Mouse (Mus musculus): Measurements from ENCODE around the gene Mars. TPM values are rescaled to one million over a fixed set of nuclear protein-coding genes. Genes with fewer than 3 reads are reported as not detected.

Gene Mars
- polyA plus RNA-seq, 1 experiment from 2014 or later = 104 TPM

DNA sequence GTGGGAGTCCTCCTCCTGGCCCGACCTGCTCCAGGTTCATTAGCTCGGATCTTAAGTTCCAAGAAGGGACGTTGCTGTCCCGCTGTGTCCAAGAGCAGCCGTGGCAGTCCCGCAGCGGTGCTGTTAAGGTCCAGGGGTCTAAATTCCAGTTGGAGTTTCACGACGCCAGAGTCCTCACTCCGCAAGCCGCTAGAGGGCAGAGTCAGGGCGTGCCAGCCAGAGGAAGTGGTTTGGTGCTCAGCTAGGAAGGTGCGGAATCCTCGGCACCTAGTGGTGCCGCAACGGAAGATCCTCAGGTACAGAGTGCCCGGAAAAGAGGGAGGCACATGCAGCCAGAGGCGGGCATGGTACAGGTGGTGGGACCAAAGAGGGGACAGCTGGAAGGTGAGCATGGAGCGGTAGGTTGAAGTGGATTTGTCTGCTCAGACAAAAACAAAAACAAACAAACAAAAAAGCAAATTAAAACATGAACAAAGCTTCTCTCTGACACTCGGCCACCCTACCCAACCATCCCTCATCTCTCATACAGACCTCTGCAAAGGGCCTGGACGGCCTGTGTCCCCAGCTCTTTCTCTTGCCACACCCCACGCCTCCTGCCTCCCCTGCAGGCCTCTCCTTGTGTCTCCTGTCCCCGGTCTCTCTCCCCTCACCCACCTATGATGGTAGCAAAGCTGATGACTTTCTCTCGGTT is 39.2 kb upstream of the Mars start:
- Histone ChIP-seq H3K27ac (ENCODE audit: low read depth, low read length) (no peak overlapping the region), H3K9me3 (replicated peaks; ENCODE audit: control insufficient read depth, low read length) (no peaks in the 10 kb centered on the region), H3K27me3 (ENCODE audit: control insufficient read depth, insufficient read depth, low read length) (peaks cover 11% of the 10 kb centered on the region), H3K4me3 (ENCODE audit: low read depth, low read length) (peak overlapping the region; percentile 18; the same call in 1 of the 2 replicates), H3K4me2 (peak overlapping the region; percentile 65), H3K36me3 (ENCODE audit: control insufficient read depth, insufficient read depth, low read length) (no peaks in the 10 kb centered on the region), H3K4me1 (ENCODE audit: control insufficient read depth, insufficient read depth, low read length) (no peaks in the 10 kb centered on the region), H3K9ac (ENCODE audit: low read depth, low read length) (peak overlapping the region; percentile 59; the same call in 1 of the 2 replicates)
- WGBS (ENCODE audit: insufficient replicate concordance) = 12% methylated on average over 24 of the region's 24 CpGs
- peak; percentile 70 for ATAC-seq (replicated peaks; ENCODE audit: insufficient number of reproducible peaks, low FRiP score, low TSS enrichment)

DNA sequence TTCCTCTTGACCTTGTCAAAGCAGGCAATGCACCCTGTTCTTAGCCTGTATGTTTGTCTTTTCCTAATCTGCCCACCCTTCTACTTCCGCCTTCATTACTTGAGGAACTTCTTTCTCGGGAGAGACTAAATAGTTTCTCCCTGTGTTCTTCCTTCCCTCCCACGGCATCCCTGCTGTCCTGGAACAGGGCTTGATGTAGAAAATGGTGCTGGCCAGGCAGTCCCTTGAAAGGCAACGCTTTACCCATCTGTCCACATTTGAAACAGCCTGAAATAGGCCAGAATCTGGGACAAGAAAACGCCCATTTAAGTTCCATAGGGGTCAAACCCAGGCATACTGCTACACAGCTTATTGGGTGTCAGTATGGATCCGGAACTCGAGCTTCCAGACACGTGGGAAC is 38.2 kb upstream of the Mars start:
- Histone ChIP-seq H3K36me3 (ENCODE audit: control insufficient read depth, insufficient read depth, low read length) (no peaks in the 10 kb centered on the region), H3K4me1 (ENCODE audit: control insufficient read depth, insufficient read depth, low read length) (no peaks in the 10 kb centered on the region), H3K9me3 (replicated peaks; ENCODE audit: control insufficient read depth, low read length) (no peaks in the 10 kb centered on the region), H3K27me3 (ENCODE audit: control insufficient read depth, insufficient read depth, low read length) (peaks cover 11% of the 10 kb centered on the region), H3K9ac (ENCODE audit: low read depth, low read length) (no peak overlapping the region), H3K27ac (ENCODE audit: low read depth, low read length) (no peak overlapping the region), H3K4me3 (ENCODE audit: low read depth, low read length) (no peak overlapping the region), H3K4me2 (no peak overlapping the region)
- ATAC-seq (replicated peaks; ENCODE audit: insufficient number of reproducible peaks, low FRiP score, low TSS enrichment) = no peak
- 67% methylated on average over 8 of the region's 8 CpGs for WGBS (ENCODE audit: insufficient replicate concordance)

DNA sequence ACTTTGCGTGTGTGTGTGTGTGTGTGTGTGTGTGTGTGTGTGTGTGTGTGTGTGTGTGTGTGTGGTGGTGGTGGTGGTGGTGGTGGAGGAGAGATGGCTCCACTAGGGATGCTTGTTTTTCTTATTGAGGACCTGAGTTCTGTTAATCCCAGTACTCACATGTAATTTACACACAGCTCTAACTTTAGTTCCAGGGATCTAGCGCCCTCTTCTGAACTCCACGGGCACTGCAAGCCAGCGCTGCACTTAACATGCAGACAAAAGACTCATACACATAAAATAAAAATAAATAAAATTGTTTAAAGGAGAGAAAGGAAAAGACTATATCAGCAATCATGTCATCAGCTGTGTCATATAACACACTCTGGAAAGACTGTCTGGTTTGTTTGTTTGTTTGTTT is 37.4 kb upstream of the Mars start:
- no peaks in the 10 kb centered on the region for H3K4me1 ChIP-seq (ENCODE audit: control insufficient read depth, insufficient read depth, low read length)

DNA sequence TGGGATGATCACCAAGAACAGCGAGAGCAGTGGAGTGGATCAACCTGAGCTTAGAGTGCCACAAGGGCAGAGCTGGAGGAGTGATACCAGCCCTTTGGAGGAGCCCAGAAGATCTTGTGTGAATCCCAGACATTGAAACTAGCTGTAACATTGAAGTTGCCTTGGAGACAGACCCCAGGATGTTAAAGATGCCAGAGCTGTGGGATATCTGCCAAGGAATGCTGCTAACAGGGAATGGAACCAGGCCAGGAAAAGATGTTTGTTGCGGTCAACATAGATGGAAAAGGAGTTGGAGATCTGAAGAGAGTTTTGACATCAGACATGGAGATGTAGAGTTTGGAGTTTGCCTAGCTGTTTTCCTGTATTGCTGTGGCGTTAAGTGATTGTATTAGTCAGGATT is 34.6 kb upstream of the Mars start:
- Histone ChIP-seq H3K27ac (ENCODE audit: low read depth, low read length) (no peak overlapping the region), H3K27me3 (ENCODE audit: control insufficient read depth, insufficient read depth, low read length) (peaks cover 11% of the 10 kb centered on the region), H3K9me3 (replicated peaks; ENCODE audit: control insufficient read depth, low read length) (no peaks in the 10 kb centered on the region), H3K4me2 (no peak overlapping the region), H3K9ac (ENCODE audit: low read depth, low read length) (no peak overlapping the region), H3K4me1 (ENCODE audit: control insufficient read depth, insufficient read depth, low read length) (peaks cover 6% of the 10 kb centered on the region; the same call in 1 of the 2 replicates), H3K36me3 (ENCODE audit: control insufficient read depth, insufficient read depth, low read length) (no peaks in the 10 kb centered on the region), H3K4me3 (ENCODE audit: low read depth, low read length) (no peak overlapping the region)
- 82% methylated on average over 3 of the region's 3 CpGs for WGBS (ENCODE audit: insufficient replicate concordance)
- ATAC-seq (replicated peaks; ENCODE audit: insufficient number of reproducible peaks, low FRiP score, low TSS enrichment) = no peak

More for the DNA sequence above, 37.4 kb upstream of the Mars start:
- H3K4me2 ChIP-seq = no peak overlapping the region
- no peak overlapping the region for H3K4me3 ChIP-seq (ENCODE audit: low read depth, low read length)
- H3K27me3 ChIP-seq (ENCODE audit: control insufficient read depth, insufficient read depth, low read length) = peaks cover 9% of the 10 kb centered on the region; the same call in 1 of the 2 replicates
- no peaks in the 10 kb centered on the region for H3K9me3 ChIP-seq (replicated peaks; ENCODE audit: control insufficient read depth, low read length)
- no peak overlapping the region for H3K27ac ChIP-seq (ENCODE audit: low read depth, low read length)
- no peak overlapping the region for H3K9ac ChIP-seq (ENCODE audit: low read depth, low read length)
- H3K36me3 ChIP-seq (ENCODE audit: control insufficient read depth, insufficient read depth, low read length) = no peaks in the 10 kb centered on the region
- 69% methylated on average over 4 of the region's 4 CpGs for WGBS (ENCODE audit: insufficient replicate concordance)
- no peak for ATAC-seq (replicated peaks; ENCODE audit: insufficient number of reproducible peaks, low FRiP score, low TSS enrichment)

DNA sequence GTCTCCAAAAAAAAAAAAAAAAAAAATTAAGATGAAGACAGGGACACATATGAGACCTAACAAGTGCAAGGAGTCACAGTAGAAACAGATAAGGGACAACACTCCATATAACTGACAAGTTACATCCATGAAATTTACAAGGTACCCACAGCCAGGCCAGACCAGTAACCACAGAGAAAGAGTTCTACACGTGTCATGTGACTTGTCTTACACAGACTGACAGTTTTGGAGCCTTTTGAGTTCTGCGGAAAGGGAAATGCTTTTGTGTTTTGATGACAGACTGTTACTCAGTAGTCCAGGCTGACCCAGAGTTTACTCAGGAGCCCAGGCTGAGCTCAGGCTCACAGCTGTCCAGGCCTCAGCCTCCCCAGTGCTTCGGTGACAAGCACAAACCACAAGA is 31.4 kb upstream of the Mars start:
- WGBS (ENCODE audit: insufficient replicate concordance) = 69% methylated on average over 3 of the region's 3 CpGs
- H3K9me3 ChIP-seq (replicated peaks; ENCODE audit: control insufficient read depth, low read length) = no peaks in the 10 kb centered on the region
- ATAC-seq (replicated peaks; ENCODE audit: insufficient number of reproducible peaks, low FRiP score, low TSS enrichment) = no peak
- H3K4me2 ChIP-seq = no peak overlapping the region
- H3K27me3 ChIP-seq (ENCODE audit: control insufficient read depth, insufficient read depth, low read length) = peaks cover 22% of the 10 kb centered on the region
- no peak overlapping the region for H3K9ac ChIP-seq (ENCODE audit: low read depth, low read length)
- H3K4me1 ChIP-seq (ENCODE audit: control insufficient read depth, insufficient read depth, low read length) = peaks cover 21% of the 10 kb centered on the region
- no peak overlapping the region for H3K4me3 ChIP-seq (ENCODE audit: low read depth, low read length)
- no peaks in the 10 kb centered on the region for H3K36me3 ChIP-seq (ENCODE audit: control insufficient read depth, insufficient read depth, low read length)
- no peak overlapping the region for H3K27ac ChIP-seq (ENCODE audit: low read depth, low read length)

DNA sequence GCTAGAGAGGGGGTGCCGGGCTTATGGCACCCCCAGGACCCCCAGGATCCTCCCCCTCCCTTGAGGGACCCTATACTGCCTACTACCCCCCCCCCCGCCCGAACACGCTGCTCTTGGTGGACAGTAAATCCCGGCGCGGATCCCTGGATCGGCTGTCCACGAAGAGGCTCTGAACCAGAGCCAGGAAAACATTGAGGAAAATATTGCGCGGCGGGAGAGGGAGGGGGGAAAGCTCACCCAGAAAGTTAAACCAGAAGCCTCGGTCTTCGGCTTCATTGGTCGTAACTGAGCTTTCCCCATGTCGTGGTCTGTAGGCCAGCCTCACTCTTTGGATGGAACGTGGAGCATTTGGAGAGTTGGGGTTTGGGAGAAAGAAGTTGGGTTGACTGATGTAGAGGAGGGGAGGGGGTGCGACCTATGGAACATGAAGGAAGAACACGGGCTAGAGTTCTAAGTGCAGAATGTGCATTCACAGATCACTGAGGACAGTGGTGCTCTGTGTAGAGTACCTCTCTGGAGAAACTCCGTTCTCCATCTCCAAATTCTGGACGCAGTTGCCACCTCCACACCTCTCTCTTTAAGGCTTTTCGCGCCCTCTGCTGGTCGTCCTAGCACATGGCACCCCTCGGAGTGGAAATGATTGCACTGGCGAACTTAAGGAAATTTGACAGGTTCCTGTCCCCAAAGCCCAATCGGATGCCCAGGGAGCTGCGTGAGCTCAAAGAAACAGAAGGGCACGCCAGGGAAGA is 30.5 kb upstream of the Mars start, which contains the start of gene Gli1:
TSS of gene Gli1 (minus strand) at position 84 of the 749 bp plus-strand sequence.
- Histone ChIP-seq H3K4me3 (ENCODE audit: low read depth, low read length) (peak within 1 kb of the TSS; percentile 49), H3K4me2 (peak within 1 kb of the TSS; percentile 93), H3K27me3 (ENCODE audit: control insufficient read depth, insufficient read depth, low read length) (peaks cover 22% of the 10 kb centered on the region), H3K4me1 (ENCODE audit: control insufficient read depth, insufficient read depth, low read length) (peaks cover 21% of the 10 kb centered on the region), H3K9ac (ENCODE audit: low read depth, low read length) (peak within 1 kb of the TSS; percentile 16; the same call in 1 of the 2 replicates), H3K9me3 (replicated peaks; ENCODE audit: control insufficient read depth, low read length) (no peaks in the 10 kb centered on the region), H3K36me3 (ENCODE audit: control insufficient read depth, insufficient read depth, low read length) (no peaks in the 10 kb centered on the region), H3K27ac (ENCODE audit: low read depth, low read length) (peak within 1 kb of the TSS; percentile 15; the same call in 1 of the 2 replicates)
- no peak; the same call in 1 of the 2 replicates for ATAC-seq (replicated peaks; ENCODE audit: insufficient number of reproducible peaks, low FRiP score, low TSS enrichment)
- WGBS (ENCODE audit: insufficient replicate concordance) = under 1% methylated on average over 29 of the region's 29 CpGs

DNA sequence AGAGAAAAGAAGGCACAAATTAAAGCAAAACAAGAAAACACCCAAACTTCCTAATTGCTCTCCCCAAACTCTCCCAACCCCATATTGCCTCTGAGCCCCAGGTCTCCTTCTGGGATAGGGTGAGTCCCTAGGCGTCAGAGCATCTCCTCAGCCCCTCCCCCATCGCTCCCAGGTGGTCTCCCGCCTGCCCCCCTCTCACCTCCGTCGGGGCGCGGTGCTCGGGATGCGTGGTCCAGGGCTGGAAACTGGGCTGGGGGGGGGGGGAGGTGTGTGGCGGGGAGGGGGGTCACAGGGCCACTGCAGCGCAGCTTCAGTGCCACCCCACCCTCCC is 29.7 kb upstream of the Mars start:
- no peak overlapping the region for H3K9ac ChIP-seq (ENCODE audit: low read depth, low read length)
- H3K27ac ChIP-seq (ENCODE audit: low read depth, low read length) = peak overlapping the region; percentile 15; the same call in 1 of the 2 replicates
- peaks cover 22% of the 10 kb centered on the region for H3K27me3 ChIP-seq (ENCODE audit: control insufficient read depth, insufficient read depth, low read length)
- 0% methylated on average over 9 of the region's 11 CpGs for WGBS (ENCODE audit: insufficient replicate concordance)
- ATAC-seq (replicated peaks; ENCODE audit: insufficient number of reproducible peaks, low FRiP score, low TSS enrichment) = no peak
- no peaks in the 10 kb centered on the region for H3K36me3 ChIP-seq (ENCODE audit: control insufficient read depth, insufficient read depth, low read length)
- H3K4me2 ChIP-seq = peak overlapping the region; percentile 93
- peaks cover 21% of the 10 kb centered on the region for H3K4me1 ChIP-seq (ENCODE audit: control insufficient read depth, insufficient read depth, low read length)
- peak overlapping the region; percentile 49 for H3K4me3 ChIP-seq (ENCODE audit: low read depth, low read length)
- H3K9me3 ChIP-seq (replicated peaks; ENCODE audit: control insufficient read depth, low read length) = no peaks in the 10 kb centered on the region

DNA sequence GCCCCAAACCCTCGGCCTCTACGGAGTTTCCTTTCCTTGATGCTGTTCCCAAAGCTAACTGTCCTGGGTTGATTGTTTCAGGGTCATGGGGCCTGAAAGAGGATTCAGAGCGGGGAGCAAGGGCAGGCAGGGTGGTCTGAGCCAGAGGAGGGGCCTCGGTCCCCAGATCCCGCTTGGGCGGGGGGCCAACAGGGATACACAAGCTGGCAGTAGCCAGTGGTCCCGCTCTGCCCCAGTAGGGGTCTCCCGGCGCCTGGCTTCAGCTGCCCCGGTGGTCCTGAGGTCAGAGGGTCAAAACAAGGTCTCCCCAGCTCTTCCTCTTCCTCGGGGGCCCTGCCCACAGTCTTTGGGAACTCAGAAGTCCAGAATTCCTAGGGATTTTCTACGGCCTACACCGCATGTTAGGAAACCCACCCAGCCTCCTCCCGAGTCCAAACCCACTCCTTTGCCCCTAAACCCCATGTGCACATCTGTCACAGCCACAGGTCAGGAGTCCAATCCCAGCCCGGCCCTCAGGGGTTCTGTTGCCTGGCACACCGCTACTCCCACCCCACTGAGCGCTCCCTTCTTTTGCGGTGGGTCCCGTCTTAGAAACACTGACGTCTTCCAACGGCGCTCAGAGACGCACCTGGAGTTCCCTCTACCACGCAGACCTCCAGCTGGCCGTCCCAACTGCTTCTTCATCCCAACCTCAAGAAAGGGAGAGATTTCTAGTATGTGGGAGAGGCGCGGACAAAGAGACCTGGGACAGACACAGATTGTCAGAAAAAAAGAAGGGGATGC is 29.2 kb upstream of the Mars start:
- peak overlapping the region; percentile 93 for H3K4me2 ChIP-seq
- peaks cover 22% of the 10 kb centered on the region for H3K27me3 ChIP-seq (ENCODE audit: control insufficient read depth, insufficient read depth, low read length)
- WGBS (ENCODE audit: insufficient replicate concordance) = 1% methylated on average over 27 of the region's 27 CpGs
- peak overlapping the region; percentile 49 for H3K4me3 ChIP-seq (ENCODE audit: low read depth, low read length)
- H3K36me3 ChIP-seq (ENCODE audit: control insufficient read depth, insufficient read depth, low read length) = no peaks in the 10 kb centered on the region
- H3K4me1 ChIP-seq (ENCODE audit: control insufficient read depth, insufficient read depth, low read length) = peaks cover 21% of the 10 kb centered on the region
- ATAC-seq (replicated peaks; ENCODE audit: insufficient number of reproducible peaks, low FRiP score, low TSS enrichment) = no peak
- no peaks in the 10 kb centered on the region for H3K9me3 ChIP-seq (replicated peaks; ENCODE audit: control insufficient read depth, low read length)
- H3K9ac ChIP-seq (ENCODE audit: low read depth, low read length) = peak overlapping the region; percentile 29; the same call in 1 of the 2 replicates
- peak overlapping the region; percentile 12; the same call in 1 of the 2 replicates for H3K27ac ChIP-seq (ENCODE audit: low read depth, low read length)
